Mouse (Mus musculus): Measurements from ENCODE around the gene Caap1. TPM values are rescaled to one million over a fixed set of nuclear protein-coding genes. Genes with fewer than 3 reads are reported as not detected.

Caap1 gene
- total RNA-seq, 2 experiments from 2014 or later, result 8.8 to 11.0 TPM

DNA sequence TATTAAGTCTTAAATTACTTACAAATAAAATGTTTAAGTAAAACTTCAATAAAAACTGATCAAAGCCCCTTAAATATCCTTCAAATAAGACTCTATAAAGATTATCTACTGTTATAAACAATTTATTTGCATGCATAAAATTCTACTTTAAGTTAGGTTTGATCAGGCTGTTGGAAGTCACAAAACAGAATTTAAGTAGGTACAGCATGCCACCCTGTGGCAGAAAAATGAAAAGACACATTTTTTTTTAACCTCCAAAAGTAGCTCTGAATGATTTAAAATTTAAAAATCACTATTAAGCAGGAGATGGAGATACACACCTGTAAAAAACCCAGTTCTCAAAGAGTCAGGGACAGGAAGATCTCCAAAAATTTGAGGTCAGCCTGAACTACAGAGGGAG, 33.3 kb downstream of the Caap1 start:
- no peak for DNase-seq (ENCODE audit: low spot score in 2 of 2)
- intact Hi-C loops (cut with DNase I), result no loop called here

DNA sequence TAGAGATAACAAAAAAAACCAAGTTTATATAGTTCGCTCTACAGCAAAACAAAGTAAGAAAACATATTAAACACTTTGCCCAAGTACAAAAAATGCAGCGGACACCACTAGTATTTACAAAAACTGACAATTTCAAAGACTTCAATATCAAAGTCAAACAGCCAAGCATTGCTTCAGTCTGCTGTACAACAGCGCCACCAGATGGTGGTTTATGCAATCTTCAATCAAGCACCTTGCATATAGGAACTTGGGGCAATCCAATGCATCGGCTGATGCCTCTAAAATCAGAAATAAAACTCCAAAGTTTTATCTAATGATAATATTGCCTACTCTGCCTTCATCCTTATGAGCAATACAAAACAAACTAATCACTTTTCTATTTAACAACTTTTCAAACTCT, 39.0 kb downstream of the Caap1 start:
- intact Hi-C loops (cut with DNase I), result no loop called here
- DNase-seq (ENCODE audit: low spot score in 2 of 2), result peak; percentile 15 to 24

DNA sequence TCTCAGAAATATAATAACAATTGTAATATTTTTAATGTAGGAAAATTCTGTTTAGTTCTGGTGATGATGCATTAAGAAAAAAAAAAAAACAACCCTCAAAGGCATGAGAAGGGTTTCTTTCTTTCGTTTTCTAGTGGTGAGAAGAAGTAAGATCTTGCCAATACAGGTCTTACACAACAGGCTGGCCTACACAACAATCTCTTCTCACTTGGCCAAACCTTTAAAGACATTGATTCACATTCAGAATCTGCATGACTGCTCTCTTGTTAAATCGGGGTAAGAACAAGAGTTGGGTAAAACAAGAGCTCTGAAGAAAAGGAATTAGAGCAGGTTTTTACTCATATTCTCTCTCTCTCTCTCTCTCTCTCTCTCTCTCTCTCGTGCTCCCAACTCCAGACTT, 41.2 kb downstream of the Caap1 start:
- intact Hi-C loops (cut with DNase I), result no loop called here
- no peak for DNase-seq (ENCODE audit: low spot score in 2 of 2)

DNA sequence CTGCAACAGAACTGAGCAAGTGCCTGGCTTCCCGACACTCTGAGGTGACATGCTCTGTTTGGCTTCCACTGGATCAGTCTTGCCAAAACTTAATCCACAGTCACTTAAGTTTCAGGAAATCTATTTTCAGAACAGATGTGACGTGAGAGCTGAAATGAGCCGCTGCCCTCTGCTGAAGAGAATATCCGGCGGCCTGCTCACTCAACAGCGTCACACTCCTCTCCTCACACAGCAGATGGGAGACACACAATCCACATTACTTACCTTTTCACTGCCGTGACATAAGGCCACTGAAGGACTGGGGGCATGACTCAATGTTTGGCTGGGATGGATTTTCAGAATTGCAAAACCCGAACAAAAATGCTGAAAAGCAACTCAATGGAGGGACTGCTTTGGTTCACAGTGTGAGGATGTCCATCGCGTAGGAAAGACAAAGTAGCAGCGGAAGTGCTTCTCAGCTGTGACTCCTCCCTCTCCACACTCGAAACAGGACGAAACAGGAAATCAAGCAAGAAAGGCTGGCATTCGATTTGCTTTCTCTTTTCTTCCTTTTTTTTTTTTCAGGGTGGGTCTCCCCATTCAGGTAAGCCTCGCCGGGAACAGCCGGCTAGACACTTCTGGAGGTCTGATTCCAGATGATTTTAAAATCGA, 79.7 kb downstream of the Caap1 start:
- peak; percentile 11 to 14 for DNase-seq (ENCODE audit: low spot score in 2 of 2)
- intact Hi-C loops (cut with DNase I), result no loop called here

DNA sequence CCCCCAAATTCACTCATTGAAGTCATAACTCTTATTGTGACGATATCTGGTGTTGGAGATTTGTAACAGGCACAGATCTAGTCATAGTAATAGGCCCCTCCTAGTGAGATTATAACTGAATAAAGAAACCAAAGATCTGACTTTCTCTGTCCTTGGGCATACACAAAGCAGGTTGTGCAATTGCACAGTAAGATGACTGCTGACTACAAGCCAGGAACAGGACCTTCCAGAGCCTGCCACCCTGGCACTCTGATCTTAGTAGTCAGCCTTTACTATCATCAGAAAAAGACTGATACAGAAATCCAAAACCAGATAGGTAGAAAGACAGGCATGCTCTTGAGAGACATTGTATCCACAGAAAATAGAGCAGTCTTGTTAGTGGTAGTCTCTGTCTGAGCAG, 83.3 kb downstream of the Caap1 start:
- DNase-seq (ENCODE audit: low spot score in 2 of 2), result no peak
- intact Hi-C loops (cut with DNase I), result no loop called here

DNA sequence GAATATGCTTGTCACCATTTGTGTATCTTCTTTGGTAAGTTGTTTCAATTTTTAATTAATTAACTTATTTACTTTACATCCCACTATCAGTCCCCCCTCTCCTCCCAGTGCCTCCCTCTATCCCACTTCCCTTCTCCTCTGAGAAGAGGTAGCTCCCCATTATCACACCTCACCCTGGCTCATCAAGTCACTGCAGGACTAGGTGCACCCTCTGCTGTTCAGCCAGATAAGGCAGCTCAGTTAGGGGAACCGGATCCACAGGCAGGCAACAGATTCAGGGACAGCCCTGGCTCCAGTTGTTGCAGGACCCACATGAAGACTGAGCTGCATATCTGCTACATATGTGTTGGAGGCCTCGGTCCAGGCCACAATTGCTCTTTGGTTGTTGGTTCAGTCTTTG, 97.2 kb downstream of the Caap1 start:
- DNase-seq (ENCODE audit: low spot score in 2 of 2), result no peak
- intact Hi-C loops (cut with DNase I), result no loop called here

DNA sequence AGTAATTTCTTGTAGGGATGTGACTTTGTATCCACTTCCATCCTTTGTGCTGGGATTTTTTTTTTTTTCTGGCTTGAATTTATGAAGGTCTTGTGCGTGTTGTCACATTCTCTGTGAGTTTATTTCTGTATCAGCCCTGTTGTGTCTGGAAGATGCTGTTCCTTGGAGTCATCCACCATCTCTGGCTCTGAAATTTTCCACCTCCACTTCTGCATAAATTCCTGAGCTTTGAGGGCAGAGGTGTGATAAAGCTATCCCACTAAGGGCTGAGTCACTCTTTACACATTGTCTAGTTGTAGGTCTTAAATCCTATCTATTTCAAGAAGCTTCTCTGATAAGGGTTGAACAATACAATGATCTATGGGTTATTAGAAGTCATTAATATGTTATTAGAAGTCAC, 101.7 kb downstream of the Caap1 start:
- DNase-seq (ENCODE audit: low spot score in 2 of 2), result peak in 1 of 2 experiments; percentile 20
- intact Hi-C loops (cut with DNase I), result no loop called here

Other genes with a start within 250 kb of the Caap1 start
- gene Gm10306, start 250 bp downstream of the Caap1 start, total RNA-seq (2021), result under 1 TPM in 1 of 2 experiments, not detected in 1; 0.67 TPM
- 10 to 100 TPM; 41.9 to 50.9 TPM for gene Plaa, start 46.4 kb upstream of the Caap1 start, total RNA-seq (2021)
- gene Ift74, start 57.7 kb upstream of the Caap1 start, total RNA-seq (2021), result 10 to 100 TPM; 19.6 to 24.4 TPM
- not detected for gene Lrrc19, start 93.3 kb upstream of the Caap1 start, total RNA-seq (2021)
- gene Tek, start 182.5 kb upstream of the Caap1 start, total RNA-seq (2021), result 1 to 10 TPM; 8.3 to 8.7 TPM

All from left cerebral cortex, postnatal 36 days (tissue).